Mouse (Mus musculus): ENCODE results near the gene Stag2. TPM values are rescaled to one million over a fixed set of nuclear protein-coding genes. Genes with fewer than 3 reads are reported as not detected.

The Stag2 gene
- total RNA-seq (2021) = 10 to 100 TPM; 49.8 to 52.0 TPM
- long read RNA-seq, experiment 1, full-length matches to known transcripts = 1 of 8 reads
- long read RNA-seq, experiment 1, partial matches to known transcripts = 3 of 8 reads
- long read RNA-seq, experiment 1, other reads (novel, unspliced or antisense) = 4 of 8 reads
- long read RNA-seq, experiment 2, full-length matches to known transcripts = 1 of 17 reads
- long read RNA-seq, experiment 2, partial matches to known transcripts = 2 of 17 reads
- long read RNA-seq, experiment 2, other reads (novel, unspliced or antisense) = 14 of 17 reads

DNA sequence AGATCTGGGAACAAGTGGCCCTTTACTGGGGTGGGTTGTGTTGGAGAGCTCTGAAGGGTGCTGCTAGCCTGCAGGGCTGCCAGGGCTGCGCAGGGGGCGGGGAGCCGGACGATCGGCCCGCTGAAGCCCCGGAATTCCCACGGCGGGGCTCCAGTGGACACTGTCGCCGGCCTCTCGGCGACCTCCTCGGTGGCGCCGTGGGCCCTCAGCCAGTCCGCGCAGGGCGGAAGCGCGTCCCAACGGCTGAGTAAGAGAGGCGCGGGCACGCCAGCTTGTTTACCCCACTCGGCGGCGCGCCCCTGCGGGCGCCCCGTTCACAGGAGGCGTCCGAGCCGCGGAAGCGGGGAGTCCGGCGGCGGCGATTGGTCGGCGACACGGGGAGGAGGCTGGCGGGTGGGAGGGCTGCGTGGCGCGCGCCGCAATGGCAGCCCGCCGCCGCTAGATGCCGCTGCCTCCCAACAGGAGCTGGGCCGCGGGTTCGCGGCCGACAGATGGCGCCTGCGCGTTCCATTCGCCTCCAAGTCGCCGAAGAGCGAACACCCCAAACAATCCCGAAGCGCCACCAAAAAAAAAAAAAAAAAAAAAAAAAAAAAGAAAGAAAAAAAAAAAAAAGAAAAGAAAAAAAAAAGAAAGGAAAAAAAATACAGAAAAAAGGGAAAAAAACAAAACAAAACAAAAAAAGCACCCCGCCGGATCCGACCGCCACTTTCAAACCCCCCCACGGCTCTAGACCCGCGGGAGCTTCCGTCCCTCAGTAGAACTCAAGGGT lies at the start of gene Stag2:
Gene Stag2 (plus strand): TSS at position 530 of the 769 bp plus-strand sequence.
- intact Hi-C loops (cut with DNase I) = loop anchor here (2.0 to 5.0 kb wide), 2 partner anchors 82 to 116 kb away; no protein-coding TSS in a partner anchor
- DNase-seq = peak; percentile 73 to 85

- intact Hi-C loops (cut with DNase I) = no loop called here
- DNase-seq = no peak
Observed at GRCm38 (mm10) chrX:42107137-42107536, 42.0 kb upstream of the Stag2 start.

GRCm38 (mm10) chrX:42110585-42110984 lies 38.5 kb upstream of the Stag2 start:
- no peak for DNase-seq
- intact Hi-C loops (cut with DNase I) = no loop called here

DNA sequence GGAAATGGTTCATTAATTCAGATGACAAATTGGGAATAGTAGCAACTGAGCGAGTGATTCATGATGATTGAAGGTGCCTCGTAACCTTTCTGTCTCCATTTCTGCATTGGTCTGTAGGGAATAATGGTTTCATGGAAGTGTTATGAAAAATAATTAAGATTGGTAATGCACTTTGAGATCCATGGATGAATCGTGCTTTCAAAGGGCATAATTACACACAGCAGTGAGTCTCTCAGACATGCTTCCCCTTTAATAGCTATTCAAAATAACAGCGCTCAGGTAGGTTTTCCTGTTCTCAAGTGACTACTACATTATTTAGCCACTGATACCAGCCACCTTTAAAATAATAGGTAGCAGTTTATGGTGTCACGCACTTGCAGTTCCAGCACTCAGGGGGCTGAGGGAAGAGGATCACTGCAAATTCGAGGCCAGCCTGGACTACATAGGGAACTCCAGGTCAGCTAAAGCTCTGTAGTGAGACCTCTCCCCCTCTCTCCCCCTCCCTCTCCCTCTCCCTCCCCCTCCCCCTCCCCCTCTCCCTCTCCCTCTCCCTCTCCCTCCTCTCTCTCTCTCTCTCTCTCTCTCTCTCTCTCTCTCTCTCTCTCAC lies 29.6 kb upstream of the Stag2 start:
- DNase-seq = no peak
- intact Hi-C loops (cut with DNase I) = no loop called here

DNA sequence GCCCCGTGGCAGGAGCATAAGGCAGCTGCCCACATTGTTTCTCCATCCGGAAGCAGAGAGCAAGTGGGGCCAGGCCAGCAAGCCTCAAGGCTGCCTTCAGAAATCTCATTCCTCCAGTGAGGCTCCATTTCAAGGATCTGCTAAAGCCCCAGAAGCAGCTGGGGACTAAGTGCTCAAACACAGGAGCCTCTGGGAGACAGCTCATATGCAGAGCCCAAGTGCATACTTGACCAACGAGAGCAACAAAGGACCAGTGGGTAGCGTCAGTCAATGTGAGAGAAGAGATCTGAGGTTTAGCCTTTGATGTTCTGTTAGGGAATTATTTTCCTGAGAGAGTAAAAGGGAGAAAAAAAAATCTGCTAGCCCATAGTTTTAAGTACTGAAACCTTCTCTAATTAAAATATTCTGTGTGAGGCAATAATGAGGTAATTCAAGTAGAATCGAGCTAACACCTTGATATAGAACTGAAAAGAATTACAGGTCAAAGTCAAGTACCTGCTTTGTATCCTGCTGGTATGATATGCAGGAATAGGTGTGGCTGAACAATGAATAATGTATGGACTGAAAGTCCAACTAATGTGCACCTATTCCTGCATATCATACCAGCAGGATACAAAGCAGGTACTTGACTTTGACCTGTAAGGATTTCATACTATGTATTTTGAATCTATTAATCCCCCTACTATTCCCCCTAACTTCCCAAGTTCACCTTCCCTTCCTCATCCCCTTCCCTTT lies 24.0 kb upstream of the Stag2 start:
- no peak for DNase-seq
- intact Hi-C loops (cut with DNase I) = no loop called here

DNA sequence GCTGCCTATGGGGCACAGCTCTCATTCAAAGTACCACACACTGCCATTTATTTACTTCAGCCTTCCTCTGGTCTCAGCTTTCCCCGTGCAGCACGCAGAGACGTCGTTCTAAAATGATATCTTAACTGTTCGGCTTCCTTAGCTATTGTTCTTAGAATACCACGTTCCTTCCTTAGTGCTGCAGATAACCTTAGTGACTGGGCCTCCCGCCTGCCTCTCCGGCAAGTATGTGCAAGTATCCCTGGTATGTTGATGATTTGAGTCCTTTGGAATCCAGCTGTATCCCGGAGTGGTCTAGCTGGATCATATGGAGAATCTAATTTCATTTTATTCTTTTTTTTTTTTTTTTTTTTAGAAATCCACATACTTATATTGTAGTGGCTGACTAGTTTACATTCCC lies 9.2 kb upstream of the Stag2 start:
- intact Hi-C loops (cut with DNase I) = no loop called here
- DNase-seq = no peak

- intact Hi-C loops (cut with DNase I) = no loop called here
- DNase-seq = no peak
Observed at GRCm38 (mm10) chrX:42142620-42143019, 6.5 kb upstream of the Stag2 start.

GRCm38 (mm10) chrX:42143991-42144390 lies 5.1 kb upstream of the Stag2 start:
- intact Hi-C loops (cut with DNase I) = no loop called here
- no peak for DNase-seq

DNA sequence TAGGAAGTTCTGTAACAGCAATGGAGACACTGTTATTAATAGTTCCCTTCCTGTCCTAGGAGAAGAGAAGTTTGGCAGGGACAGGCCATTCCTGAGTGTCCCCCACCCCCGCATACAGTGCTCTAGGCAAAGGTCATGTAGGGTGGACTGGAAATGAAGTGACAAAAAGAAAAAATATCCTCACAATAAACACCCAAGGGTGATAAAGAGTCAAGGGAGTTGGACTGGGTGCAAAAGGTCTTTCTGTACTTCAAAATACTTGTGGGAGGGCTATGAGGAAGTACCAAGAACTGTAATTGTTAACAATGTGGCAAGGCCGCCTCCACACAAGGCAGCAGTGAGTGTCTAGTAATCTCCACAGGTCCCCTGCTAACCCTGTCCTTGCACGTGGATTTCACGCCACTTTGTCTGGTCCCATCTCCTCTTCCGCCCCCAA lies 1.1 kb upstream of the Stag2 start:
- DNase-seq = no peak
- intact Hi-C loops (cut with DNase I) = loop anchor here (2.0 to 5.0 kb wide), 2 partner anchors 81 to 115 kb away; no protein-coding TSS in a partner anchor

DNA sequence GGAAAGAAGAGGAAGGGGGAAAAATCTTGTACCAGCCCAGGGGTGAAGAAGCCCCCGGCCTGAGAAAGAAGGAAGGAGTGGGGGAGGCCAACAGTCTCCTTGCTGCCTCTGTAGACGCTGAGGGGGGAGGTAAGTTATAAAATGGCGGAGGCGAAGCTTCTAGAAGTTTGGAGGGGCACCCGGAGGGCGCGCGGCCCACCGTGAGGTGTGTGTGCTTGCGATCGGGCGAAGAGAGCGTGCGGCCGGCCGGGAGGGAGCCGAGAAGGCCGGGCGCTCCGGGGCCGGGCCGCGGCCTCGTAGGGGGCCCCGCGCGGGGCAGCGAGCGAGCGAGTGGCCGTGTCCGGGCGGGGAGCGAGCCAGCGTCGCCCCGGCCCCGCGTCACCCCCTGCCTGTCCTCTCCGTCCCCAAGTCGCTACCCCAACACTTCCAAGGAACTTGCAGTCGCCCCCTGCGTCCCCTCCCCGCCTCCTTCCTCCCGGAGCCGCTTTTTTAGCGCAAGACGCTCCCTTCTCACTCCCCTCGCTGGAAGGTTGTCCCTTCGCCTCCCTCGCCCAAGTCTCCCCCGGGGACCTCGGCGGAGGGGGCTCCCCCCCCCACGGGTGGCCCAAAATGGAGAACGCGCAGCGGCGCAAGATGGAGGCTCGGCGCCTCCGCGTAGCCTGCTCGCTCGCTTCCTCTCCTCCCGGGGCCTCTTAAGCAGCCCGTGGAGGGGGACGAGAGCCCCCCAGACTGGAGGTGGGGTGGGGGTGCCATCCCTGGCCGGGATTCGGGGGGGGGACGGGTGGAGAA lies 634 bp downstream of the Stag2 start:
- DNase-seq = peak; percentile 34 to 64
- intact Hi-C loops (cut with DNase I) = loop anchor here (2.0 to 5.0 kb wide), 2 partner anchors 82 to 117 kb away; no protein-coding TSS in a partner anchor

- DNase-seq = peak; percentile 61 to 70
- intact Hi-C loops (cut with DNase I) = no loop called here
Observed at GRCm38 (mm10) chrX:42150346-42151023, 1.4 kb downstream of the Stag2 start.

DNA sequence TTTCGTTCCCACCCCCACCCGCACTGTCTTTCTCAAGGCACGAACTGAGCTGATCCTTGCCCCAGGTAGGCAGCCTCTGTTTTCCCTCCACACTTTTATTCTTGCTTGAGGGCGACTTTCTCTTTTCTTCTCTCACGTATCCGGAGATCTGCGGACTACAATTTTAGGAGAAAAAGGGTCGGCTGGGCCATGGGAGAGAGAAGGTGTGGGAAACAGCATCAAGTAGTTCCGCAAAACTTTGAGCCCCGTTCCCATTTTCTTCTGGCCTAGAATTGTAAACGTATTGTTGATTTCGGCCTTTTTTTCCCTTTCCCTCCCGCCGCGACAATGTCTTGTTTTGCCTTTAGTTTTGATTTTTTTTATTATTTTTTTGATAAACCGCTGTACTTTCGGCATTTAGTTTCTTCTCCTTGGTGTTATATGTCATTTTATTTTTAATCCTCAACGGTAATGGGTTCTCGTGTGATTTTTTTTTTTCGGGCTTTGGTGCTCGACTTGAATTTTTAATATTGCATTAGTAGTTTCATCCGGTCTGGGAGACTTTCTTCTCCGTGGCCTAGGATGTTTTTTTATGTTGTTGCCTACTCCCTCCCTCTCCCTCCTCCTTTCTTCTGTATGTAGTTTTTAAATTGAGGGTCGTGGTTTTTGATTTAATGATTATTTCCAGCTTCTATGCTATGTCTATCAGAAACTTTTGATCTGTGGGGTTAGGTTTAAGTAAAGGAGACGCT lies 2.1 kb downstream of the Stag2 start:
- intact Hi-C loops (cut with DNase I) = no loop called here
- peak in 1 of 2 experiments; percentile 17 for DNase-seq

DNA sequence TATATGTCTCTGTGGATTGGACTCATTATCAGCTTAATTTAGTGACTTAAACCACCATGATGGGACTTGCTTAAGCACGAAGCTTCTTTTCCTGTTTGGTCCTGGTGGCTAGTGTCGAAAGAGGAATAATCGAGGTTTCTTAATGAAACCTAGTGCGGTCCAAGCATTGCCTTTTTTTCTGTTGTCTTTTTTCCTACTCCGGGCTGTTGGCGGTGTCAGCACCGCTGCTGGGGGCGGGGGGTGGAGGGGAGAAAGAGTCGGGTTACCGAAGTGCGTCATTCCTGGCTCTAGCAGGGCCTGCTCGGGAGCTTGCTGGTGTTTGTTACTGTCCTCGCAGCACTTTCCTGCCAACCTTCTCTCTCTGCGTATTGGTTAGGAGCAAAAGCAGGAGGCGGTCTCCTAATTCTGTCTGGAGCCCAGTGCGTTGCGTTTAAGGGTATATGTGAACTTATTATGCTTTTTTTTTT lies 2.8 kb downstream of the Stag2 start:
- intact Hi-C loops (cut with DNase I) = no loop called here
- peak; percentile 58 to 82 for DNase-seq

DNA sequence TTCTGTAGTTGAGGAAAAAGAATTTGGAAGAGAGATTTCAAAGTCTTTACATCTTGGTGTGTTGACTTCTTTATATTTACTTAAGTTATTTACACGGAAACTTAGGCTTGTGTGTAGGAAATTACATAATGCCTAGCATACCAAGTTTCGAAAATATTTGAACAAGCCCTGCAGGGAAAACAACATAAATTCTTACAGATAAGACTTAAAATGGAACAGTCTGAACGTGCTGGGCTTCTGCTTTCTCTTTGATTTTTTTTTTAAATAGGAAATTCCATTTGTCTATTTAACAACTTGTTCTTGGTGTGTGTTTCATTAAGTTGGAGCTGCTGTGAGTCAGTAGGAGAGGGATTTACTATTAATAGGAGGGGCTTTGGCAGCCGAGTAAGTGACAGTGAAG lies 3.9 kb downstream of the Stag2 start:
- no peak for DNase-seq
- intact Hi-C loops (cut with DNase I) = no loop called here

- intact Hi-C loops (cut with DNase I) = no loop called here
- no peak for DNase-seq
Observed at GRCm38 (mm10) chrX:42165455-42165854, 16.3 kb downstream of the Stag2 start.

- intact Hi-C loops (cut with DNase I) = no loop called here
- DNase-seq = no peak
Observed at GRCm38 (mm10) chrX:42170811-42171210, 21.7 kb downstream of the Stag2 start.

- intact Hi-C loops (cut with DNase I) = no loop called here
- DNase-seq = no peak
Observed at GRCm38 (mm10) chrX:42187590-42187989, 38.5 kb downstream of the Stag2 start.

GRCm38 (mm10) chrX:42188825-42189426 lies 39.8 kb downstream of the Stag2 start:
- intact Hi-C loops (cut with DNase I) = no loop called here
- DNase-seq = no peak

Data from gastrocnemius, postnatal 36 days (tissue).